Mouse (Mus musculus) Patski (cell line): Measurements from ENCODE around the gene Zfp462. TPM values are rescaled to one million over a fixed set of nuclear protein-coding genes. Genes with fewer than 3 reads are reported as not detected.
"Not testable (repeated sequence)": the region's sequence is repeated elsewhere in the genome, so short reads cannot be mapped to it uniquely, and the experiment has no call there.

Experiments used
- ATAC-seq: fragments of 100-300 bp; one replicate; pipeline ENCODE4 v1.8.0; 2021
- CTCF ChIA-PET: fragments of 350-600 bp; sonication (Branson Sonifier 250); formaldehyde crosslinking; loops from one replicate; lab custom pipeline; 2022; ENCODE audit warnings: inconsistent platforms; lab: Charles Lee
- POLR2A ChIA-PET: fragments of 350-600 bp; sonication (Branson Sonifier 250); formaldehyde crosslinking; loops from one replicate; lab custom pipeline; 2022; ENCODE audit warnings: antibody characterized with exemption, inconsistent platforms; lab: Charles Lee
- DNase-seq: peaks from one replicate; pipeline ENCODE4 v3.0.0-alpha.2; 2011; ENCODE audit warnings: low read depth, low spot score
- H3K27me3 ChIP-seq: fragments of 371-371 bp; one replicate; pipeline ENCODE4 v1.5.1; 2021
- CTCF ChIP-seq: fragments of 100-300 bp; IDR thresholded peaks from one replicate; pipeline ENCODE4 v1.5.1; 2021
- in situ Hi-C: fragments of 300-500 bp; cut with MboI; formaldehyde crosslinking; loops from 3 replicates; pipeline ENCODE4 v1.11.1; 2018; ENCODE audit warnings: low pct_unique_long_range_greater_than_20kb, mixed read lengths
- polyA plus RNA-seq: library from polyadenylated mRNA; unstranded; gene quantifications from one replicate; pipeline ENCODE4 v1.2.3, GENCODE M21; 2021

Gene Zfp462
- 22.6 TPM for polyA plus RNA-seq

DNA sequence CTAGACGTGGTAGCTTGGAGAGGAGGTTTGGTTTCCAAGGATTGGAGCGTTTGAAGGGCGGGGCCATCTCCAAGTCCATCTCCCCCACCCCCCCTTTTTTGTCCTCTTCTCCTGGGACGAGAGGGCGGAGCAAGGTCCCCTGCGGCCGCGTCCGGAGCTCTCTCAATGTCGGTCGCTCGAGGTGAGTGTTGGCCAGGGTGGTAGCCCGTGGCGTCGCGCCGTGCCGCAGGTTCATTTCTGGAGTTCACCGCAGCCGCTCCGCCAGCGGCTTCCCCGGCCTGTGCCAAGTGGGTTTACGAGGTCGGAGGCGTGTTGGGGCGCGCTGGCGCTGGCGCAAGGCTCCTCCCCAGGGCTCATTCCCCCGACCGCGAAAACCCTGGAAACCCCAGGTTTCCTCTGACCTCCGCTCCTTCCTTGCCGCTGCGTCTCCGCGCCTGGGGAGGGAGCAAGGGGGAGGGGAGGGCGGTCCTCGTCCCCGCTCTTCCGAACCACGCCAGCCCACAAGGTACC lies at the start of gene Zfp462:
Gene Zfp462 (plus strand): TSS at position 128 of the 510 bp plus-strand sequence.
- DNase-seq, result no peak
- ATAC-seq, result peak; percentile 49
- CTCF ChIA-PET, result interaction anchor here (0.7 kb wide), 2 partner anchors 149 to 1013 kb away, joined by 3 to 4 read pairs; no protein-coding TSS in a partner anchor
- H3K27me3 ChIP-seq, result no peaks in the 10 kb centered on the region
- in situ Hi-C loops, result loop anchor here (5.0 to 10.0 kb wide), 2 partner anchors 297 to 1010 kb away; no protein-coding TSS in a partner anchor
- POLR2A ChIA-PET, result interaction anchor here (0.6 to 1.4 kb wide), 5 partner anchors 20 to 659 kb away, joined by 3 to 5 read pairs (median 3); no protein-coding TSS in a partner anchor
- no peak for TF ChIP-seq CTCF

DNA sequence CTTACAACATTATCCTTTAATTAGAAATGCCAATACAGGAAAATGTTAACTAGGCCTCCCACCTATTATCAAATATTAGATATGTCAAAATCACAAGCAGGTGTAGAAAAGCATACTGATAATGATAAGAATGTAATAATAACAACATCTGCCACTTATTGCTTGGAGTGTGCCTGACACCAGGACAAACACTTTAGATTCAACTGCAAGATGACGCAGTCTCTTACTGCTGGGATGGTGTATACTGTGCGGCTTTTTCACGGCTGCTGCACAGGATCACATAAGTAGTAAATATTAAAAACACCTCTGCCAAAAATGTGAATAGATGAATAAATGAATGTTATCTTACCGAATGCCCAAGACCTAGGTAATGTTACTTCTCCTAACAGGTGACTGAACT lies 48.8 kb upstream of the Zfp462 start:
- in situ Hi-C loops, result no loop called here
- TF ChIP-seq CTCF, result no peak
- no peaks in the 10 kb centered on the region for H3K27me3 ChIP-seq
- ChIA-PET POLR2A (no interaction called here), CTCF (no interaction called here)
- no peak for DNase-seq
- no peak for ATAC-seq

DNA sequence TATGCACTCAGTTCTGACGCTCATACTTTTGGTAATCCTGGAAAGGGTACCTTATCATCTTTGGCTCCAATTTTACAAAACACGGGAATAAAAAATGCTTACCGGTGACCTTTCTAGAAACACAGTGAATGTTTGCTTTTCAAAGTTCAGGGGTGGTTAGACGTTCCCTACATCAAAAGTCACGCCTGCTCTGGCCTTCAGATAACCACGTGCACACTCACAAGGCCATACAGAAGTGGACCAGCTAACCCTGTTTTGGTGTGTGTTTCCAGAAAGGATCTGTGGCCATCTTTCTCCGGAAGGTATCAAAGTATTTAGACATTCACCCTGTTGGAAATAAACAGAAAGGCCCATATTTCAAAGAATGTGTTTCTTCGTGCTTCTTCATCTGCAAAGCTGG lies 40.2 kb upstream of the Zfp462 start:
- CTCF ChIA-PET, result no interaction called here
- no peaks in the 10 kb centered on the region for H3K27me3 ChIP-seq
- no peak for TF ChIP-seq CTCF
- in situ Hi-C loops, result no loop called here
- POLR2A ChIA-PET, result no interaction called here
- DNase-seq (no peak), ATAC-seq (no peak)

DNA sequence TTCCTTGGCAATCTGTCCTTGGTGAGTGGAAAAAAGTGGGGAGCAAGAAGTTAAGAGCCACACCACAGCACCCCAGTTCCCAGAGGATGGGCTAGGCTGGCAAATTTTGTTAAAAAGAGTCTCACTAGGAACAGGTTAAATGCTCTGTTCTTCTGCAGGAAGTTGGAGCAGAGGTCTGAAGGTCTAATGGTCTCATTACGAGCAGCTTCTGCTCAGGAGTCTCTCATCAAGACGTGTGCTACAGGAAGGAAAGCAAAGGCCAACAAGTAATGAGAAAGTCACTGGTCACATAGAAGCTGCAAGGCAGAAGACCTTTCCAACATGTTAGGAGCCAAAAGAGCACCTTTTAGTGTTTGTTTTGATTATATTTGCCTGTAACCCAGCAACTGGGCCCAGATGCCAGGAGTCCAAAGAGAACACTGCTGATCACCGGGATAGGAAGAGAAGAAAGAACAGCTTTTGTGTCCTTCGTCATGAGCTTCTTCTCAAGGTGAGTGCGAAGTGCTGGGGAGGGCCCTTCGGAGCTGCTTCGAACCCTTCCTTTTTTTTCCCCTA lies 39.4 kb upstream of the Zfp462 start:
- in situ Hi-C loops, result no loop called here
- no peak for TF ChIP-seq CTCF
- no peaks in the 10 kb centered on the region for H3K27me3 ChIP-seq
- ATAC-seq, result no peak
- no peak for DNase-seq
- POLR2A ChIA-PET, result no interaction called here
- CTCF ChIA-PET, result no interaction called here

DNA sequence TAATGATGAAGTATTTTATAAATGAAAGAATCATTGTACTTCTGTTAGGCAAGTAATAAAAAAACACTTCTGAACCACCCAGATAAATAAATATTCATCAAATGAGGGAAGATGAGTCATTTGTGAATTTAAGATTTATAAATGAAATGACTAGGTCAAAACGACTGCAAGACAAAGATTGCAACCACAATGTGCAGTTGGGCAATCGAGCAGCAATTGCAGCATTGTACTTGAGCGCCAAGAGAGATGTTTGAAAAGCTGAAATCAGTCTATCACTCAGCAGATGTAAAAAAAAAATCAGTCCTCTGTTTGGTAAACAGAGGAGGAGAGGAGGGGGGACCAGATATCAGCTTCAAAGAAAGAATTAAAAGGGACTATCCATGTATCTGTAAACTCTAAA lies 34.5 kb upstream of the Zfp462 start:
- ATAC-seq (no peak), DNase-seq (no peak)
- ChIA-PET POLR2A (no interaction called here), CTCF (no interaction called here)
- no peaks in the 10 kb centered on the region for H3K27me3 ChIP-seq
- in situ Hi-C loops, result no loop called here
- no peak for TF ChIP-seq CTCF

DNA sequence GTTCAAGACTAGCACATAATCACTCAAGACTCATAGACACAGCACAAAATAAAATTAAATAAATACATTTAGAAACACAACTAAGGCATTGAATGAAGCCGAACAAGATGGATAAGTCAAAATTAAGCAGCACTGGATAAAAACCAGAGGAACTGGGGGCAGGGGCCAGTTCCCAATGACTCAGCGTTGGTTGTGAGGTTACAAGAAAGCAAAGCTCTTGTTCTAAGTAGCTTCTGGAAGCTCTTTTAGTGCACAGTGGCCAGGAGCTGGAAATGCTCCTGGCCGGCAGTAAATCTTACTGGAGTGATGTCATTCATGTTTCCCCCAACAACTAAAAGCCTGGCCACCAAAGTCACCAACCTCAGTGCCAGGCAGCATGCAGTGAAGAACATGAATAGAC lies 26.6 kb upstream of the Zfp462 start:
- ATAC-seq, result no peak
- H3K27me3 ChIP-seq, result no peaks in the 10 kb centered on the region
- POLR2A ChIA-PET, result no interaction called here
- in situ Hi-C loops, result no loop called here
- CTCF ChIA-PET, result no interaction called here
- no peak for DNase-seq
- TF ChIP-seq CTCF, result no peak

DNA sequence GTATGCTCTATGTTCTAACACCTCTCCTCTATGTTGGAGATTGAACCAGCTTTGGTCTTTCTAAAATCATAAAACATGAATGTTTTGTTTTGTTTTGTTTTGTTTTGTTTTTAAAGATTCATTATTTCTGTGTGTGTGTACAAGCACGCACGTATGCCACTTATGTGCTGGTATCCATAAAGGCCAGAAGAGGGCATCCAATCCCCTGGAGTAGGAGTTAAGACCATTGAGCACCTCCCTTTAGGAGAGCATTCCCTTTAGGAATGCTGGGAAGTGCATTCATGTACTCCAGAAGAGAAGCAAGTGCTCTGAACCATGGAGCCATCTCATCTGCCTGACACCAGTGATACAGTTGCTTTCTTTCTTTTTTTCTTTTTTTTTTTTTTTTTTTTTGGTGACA lies 21.5 kb upstream of the Zfp462 start:
- in situ Hi-C loops, result no loop called here
- ATAC-seq, result no peak
- POLR2A ChIA-PET, result no interaction called here
- CTCF ChIA-PET, result no interaction called here
- no peaks in the 10 kb centered on the region for H3K27me3 ChIP-seq
- TF ChIP-seq CTCF, result no peak
- DNase-seq, result no peak

DNA sequence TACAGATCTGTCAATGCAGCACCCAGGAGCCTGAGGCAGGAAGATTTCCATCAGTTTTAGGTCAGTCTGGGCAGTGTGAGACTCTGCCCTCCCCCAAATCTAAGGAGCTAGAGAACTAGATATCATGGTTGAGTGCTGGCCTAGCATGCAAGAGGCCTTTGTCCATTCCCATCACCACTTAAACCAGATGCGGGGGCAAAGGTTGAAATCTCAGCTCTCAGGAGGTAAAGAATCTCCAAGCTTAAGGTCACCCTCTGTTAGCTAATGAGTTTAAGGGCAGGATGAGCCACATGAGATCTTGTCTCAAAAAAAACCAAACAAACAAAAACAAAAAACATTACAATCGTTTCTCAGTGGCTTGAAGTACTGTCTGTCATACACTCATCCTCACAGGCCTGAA lies 20.5 kb upstream of the Zfp462 start:
- POLR2A ChIA-PET, result no interaction called here
- no peak for DNase-seq
- H3K27me3 ChIP-seq, result no peaks in the 10 kb centered on the region
- TF ChIP-seq CTCF, result no peak
- no peak for ATAC-seq
- in situ Hi-C loops, result no loop called here
- CTCF ChIA-PET, result no interaction called here

DNA sequence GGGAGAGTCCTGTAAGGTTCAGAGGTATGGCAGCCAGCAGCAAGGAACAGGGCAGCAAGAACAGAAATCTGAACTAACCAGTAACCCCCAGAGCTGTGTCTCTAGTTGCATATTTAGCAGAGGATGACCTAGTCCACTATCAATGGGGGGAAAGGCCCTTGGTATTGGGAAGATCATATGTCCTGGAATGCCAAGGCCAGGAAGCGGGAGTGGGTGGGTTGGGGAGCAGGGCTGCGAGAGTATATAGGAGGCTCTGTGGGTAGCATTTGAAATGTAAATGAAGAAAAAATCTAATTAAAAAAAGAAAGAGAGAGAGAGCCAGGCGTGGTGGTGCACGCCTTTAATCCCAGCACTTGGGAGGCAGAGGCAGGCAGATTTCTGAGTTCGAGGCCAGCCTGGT lies 18.4 kb upstream of the Zfp462 start:
- H3K27me3 ChIP-seq, CTCF ChIA-PET, DNase-seq, ATAC-seq, POLR2A ChIA-PET, in situ Hi-C loops: not testable (repeated sequence)

DNA sequence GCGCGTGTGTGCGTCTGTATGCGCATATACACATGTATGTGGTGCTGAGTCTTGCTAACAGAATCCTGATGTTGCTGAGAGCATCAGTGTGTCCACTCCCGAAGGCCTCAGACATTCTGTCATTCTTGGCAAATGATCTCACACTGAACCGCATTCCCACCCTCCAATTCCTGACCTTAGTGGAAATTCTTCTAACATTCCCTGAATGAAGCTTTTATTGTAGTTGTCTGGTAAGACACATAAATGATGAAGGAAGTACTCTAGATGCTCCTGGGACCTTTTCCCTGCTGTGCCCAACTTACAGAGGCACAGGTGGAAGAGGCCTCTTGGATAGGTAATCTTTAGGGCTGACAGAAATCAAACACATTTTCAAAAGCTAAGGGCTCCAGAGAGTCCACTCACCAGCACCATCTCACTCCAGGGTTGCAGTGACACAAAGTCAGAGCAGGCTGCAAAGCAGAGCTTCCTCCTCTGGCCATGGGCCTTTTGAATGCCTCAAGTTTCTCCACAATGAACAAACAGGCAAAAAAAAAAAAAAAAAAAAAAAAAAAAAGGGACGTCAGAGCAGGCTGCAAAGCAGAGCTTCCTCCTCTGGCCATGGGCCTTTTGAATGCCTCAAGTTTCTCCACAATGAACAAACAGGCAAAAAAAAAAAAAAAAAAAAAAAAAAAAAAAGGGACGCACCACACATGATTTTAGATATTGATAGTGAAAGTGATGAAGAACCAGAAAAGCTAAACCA lies 17.4 kb upstream of the Zfp462 start:
- DNase-seq, ATAC-seq, H3K27me3 ChIP-seq, in situ Hi-C loops, CTCF ChIA-PET, POLR2A ChIA-PET: not testable (repeated sequence)

DNA sequence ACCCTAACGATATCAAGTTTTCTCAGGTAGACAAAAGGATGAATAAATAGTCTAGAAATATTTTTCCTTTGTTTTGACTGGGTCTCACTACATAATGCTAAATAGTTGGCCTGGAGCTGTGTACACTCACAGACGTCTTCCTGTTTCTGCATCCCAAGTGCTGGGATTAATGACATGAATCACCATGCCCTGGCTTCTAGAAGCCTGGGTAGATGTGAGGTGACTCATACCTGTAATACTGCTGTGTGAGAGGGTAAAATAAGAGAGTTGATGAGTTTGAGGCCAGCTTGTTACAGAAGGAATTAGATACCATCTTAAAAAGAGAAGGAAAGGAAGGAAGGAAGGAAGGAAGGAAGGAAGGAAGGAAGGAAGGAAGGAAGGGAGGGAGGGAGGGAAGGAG lies 15.2 kb upstream of the Zfp462 start:
- in situ Hi-C loops, result no loop called here
- POLR2A ChIA-PET, result no interaction called here
- DNase-seq (no peak), ATAC-seq (no peak)
- CTCF ChIA-PET, result no interaction called here
- no peaks in the 10 kb centered on the region for H3K27me3 ChIP-seq
- no peak for TF ChIP-seq CTCF
